ENCODE assay signal across 12 mouse cellular contexts in the genomic region with DNA sequence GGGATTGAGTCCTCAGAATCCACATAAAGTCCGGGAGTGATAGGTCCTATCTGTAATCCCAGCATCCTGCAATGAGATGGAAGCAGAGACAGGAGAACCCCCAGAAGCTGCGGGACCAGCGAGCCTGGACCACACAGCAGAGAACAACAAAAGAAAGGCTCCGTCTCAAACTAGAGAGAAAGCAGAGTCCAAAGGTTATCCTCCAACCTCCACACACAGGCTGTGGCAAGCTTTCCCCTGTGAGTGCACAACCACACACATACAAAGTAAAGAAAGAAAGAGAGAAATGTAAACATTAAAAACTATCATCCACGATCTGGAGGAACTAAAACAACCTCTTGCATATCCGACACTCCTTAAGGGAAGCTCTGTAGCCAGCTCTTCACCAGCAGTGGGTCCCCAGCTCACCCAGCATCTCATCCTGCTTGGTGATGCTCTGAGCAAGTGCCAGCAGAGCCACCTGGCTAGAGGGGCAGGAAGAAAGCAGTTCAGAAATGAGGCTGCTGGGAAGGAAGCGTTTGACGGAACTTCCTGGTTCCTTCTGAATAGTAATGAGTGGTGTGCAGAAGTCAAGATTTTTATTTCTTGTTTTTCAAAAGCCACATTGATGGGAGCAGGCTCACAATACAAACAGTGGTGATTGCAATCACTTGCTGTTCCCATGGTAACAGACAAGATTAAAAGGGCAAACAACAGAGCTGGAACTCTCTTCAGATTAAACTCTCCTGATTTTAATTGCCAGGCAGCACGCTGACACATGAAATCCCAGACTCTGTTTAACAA. TPM values are rescaled to one million over a fixed set of nuclear protein-coding genes. Genes with fewer than 3 reads are reported as not detected.
DNase-seq lines count a peak whose midpoint lies in the region; ATAC-seq lines count a peak whose summit lies in the region.
"Had no signal": no experiment of that assay in that cellular context is flagged by ENCODE, and none has a peak within 500 bp of the region (broad histone marks: within the 10 kb centered on the region; RNA-seq: fewer than 3 reads in every experiment).

No protein-coding gene starts in this region.

- no peak overlapping the region; the same call in 1 of the 2 replicates for H3K4me2 ChIP-seq in neural tube, embryonic 13.5 days
- H3K4me2 ChIP-seq in forebrain, embryonic 13.5 days: peak overlapping the region; percentile 6
- H3K4me2 ChIP-seq in midbrain, embryonic 11.5 days: no peak overlapping the region; the same call in 1 of the 2 replicates
- no peak overlapping the region for H3K4me2 ChIP-seq in heart, embryonic 12.5 days

- peaks cover 42% of the 10 kb centered on the region for H3K4me1 ChIP-seq in neural tube, embryonic 13.5 days (replicated peaks)
- peaks cover 50% of the 10 kb centered on the region for H3K4me1 ChIP-seq in forebrain, embryonic 13.5 days
- peaks cover 9% of the 10 kb centered on the region for H3K4me1 ChIP-seq in midbrain, embryonic 11.5 days (ENCODE audit: control insufficient read depth, insufficient read depth, low read length)
- peaks cover 16% of the 10 kb centered on the region; the same call in 1 of the 2 replicates for H3K4me1 ChIP-seq in heart, embryonic 12.5 days (replicated peaks)

- H3K9ac ChIP-seq in neural tube, embryonic 13.5 days: no peak overlapping the region; the same call in 1 of the 2 replicates
- H3K9ac ChIP-seq in forebrain, embryonic 13.5 days: no peak overlapping the region
- H3K9ac ChIP-seq in midbrain, embryonic 11.5 days (ENCODE audit: low read length): no peak overlapping the region
- no peak overlapping the region for H3K9ac ChIP-seq in heart, embryonic 12.5 days

- peak; percentile 33; the same call in 1 of the 2 replicates for ATAC-seq in neural tube, embryonic 13.5 days (ENCODE audit: low read depth)
- peak; percentile 59 for ATAC-seq in forebrain, embryonic 13.5 days
- peak; percentile 42; the same call in 1 of the 2 replicates for ATAC-seq in midbrain, embryonic 11.5 days (ENCODE audit: low FRiP score)
- no peak for ATAC-seq in heart, embryonic 12.5 days (ENCODE audit: insufficient number of reproducible peaks, low FRiP score)

- 62% methylated on average over 9 of the region's 9 CpGs for WGBS in neural tube, embryonic 13.5 days
- 33% methylated on average over 9 of the region's 9 CpGs for whole genome bisulfite sequencing in forebrain, embryonic 13.5 days
- 46% methylated on average over 9 of the region's 9 CpGs for WGBS in midbrain, embryonic 11.5 days
- WGBS in heart, embryonic 12.5 days: 64% methylated on average over 9 of the region's 9 CpGs

- no peak overlapping the region for H3K4me3 ChIP-seq in neural tube, embryonic 13.5 days
- H3K4me3 ChIP-seq in forebrain, embryonic 13.5 days: no peak overlapping the region
- H3K4me3 ChIP-seq in midbrain, embryonic 11.5 days (ENCODE audit: low read depth, low read length): no peak overlapping the region
- no peak overlapping the region for H3K4me3 ChIP-seq in heart, embryonic 12.5 days

- H3K27ac ChIP-seq in neural tube, embryonic 13.5 days (replicated peaks): peak overlapping the region; percentile 65
- H3K27ac ChIP-seq in forebrain, embryonic 13.5 days: peak overlapping the region; percentile 66
- H3K27ac ChIP-seq in midbrain, embryonic 11.5 days (ENCODE audit: low read depth, low read length): 0 out of 2 replicates have a peak overlapping the region, but pooled peaks have one; percentile 33
- H3K27ac ChIP-seq in heart, embryonic 12.5 days (ENCODE audit: poor library complexity, severe bottlenecking): no peak overlapping the region

- no peaks in the 10 kb centered on the region for H3K36me3 ChIP-seq in neural tube, embryonic 13.5 days
- H3K36me3 ChIP-seq in forebrain, embryonic 13.5 days (ENCODE audit: poor library complexity, severe bottlenecking): no peaks in the 10 kb centered on the region
- H3K36me3 ChIP-seq in midbrain, embryonic 11.5 days (ENCODE audit: control insufficient read depth, insufficient read depth, low read length): no peaks in the 10 kb centered on the region
- H3K36me3 ChIP-seq in heart, embryonic 12.5 days: no peaks in the 10 kb centered on the region
- H3K36me3 ChIP-seq: G1E had no signal

- DNase-seq in neural tube, embryonic 10.5 days (ENCODE audit: extremely low spot score, low spot score): no peak
- DNase-seq in midbrain, embryonic 11.5 days (ENCODE audit: low spot score, missing footprints): peak; percentile 88
- no peak for DNase-seq in yolk sac, embryonic 10.5 days (ENCODE audit: low spot score)
- DNase-seq in cerebellum, adult 11 months: no peak
- DNase-seq: cerebellum, adult 11-12 months; gastrocnemius, postnatal 36 days; heart, postnatal 14 days had no signal

- H3K27me3 ChIP-seq in neural tube, embryonic 13.5 days: no peaks in the 10 kb centered on the region
- no peaks in the 10 kb centered on the region for H3K27me3 ChIP-seq in forebrain, embryonic 13.5 days
- no peaks in the 10 kb centered on the region for H3K27me3 ChIP-seq in midbrain, embryonic 11.5 days (ENCODE audit: control insufficient read depth, insufficient read depth, low read length)
- peaks cover 3% of the 10 kb centered on the region; the same call in 1 of the 2 replicates for H3K27me3 ChIP-seq in heart, embryonic 12.5 days (replicated peaks)

- H3K9me3 ChIP-seq in neural tube, embryonic 13.5 days: no peaks in the 10 kb centered on the region
- no peaks in the 10 kb centered on the region for H3K9me3 ChIP-seq in forebrain, embryonic 13.5 days (replicated peaks)
- H3K9me3 ChIP-seq in midbrain, embryonic 11.5 days (ENCODE audit: control insufficient read depth, low read length): no peaks in the 10 kb centered on the region
- H3K9me3 ChIP-seq in heart, embryonic 12.5 days (replicated peaks): no peaks in the 10 kb centered on the region

RNA-seq across cellular contexts. Expression of gene Aipl1, which starts 26.2 kb away (rescaled TPM):
- 0.32 and 0.39 TPM in 2 replicates for polyA plus RNA-seq in neural tube, embryonic 13.5 days (2015; fragmentation: Nextera tagmentation; extraction: Ambion mirVana)
- polyA plus RNA-seq in forebrain, embryonic 13.5 days (2015; fragmentation: Nextera tagmentation; extraction: Ambion mirVana): 0.23 and 0.31 TPM in 2 replicates
- polyA plus RNA-seq in midbrain, embryonic 11.5 days (2014; fragmentation: Nextera tagmentation; extraction: Ambion mirVana): 0.15 and 0.44 TPM in 2 replicates
- polyA plus RNA-seq in heart, embryonic 12.5 days (2016; fragmentation: Nextera tagmentation; extraction: Ambion mirVana): 0.80 and 1.0 TPM in 2 replicates
- polyA plus RNA-seq: G1E; large intestine, adult 2 months had no signal

RNA-seq across cellular contexts. Expression of gene Pimreg, which starts 30.7 kb away (rescaled TPM):
- polyA plus RNA-seq in neural tube, embryonic 13.5 days (2015; fragmentation: Nextera tagmentation; extraction: Ambion mirVana): 31.2 and 37.8 TPM in 2 replicates
- polyA plus RNA-seq in forebrain, embryonic 13.5 days (2015; fragmentation: Nextera tagmentation; extraction: Ambion mirVana): 155 and 171 TPM in 2 replicates
- polyA plus RNA-seq in midbrain, embryonic 11.5 days (2014; fragmentation: Nextera tagmentation; extraction: Ambion mirVana): 201 and 214 TPM in 2 replicates
- 90.6 and 92.7 TPM in 2 replicates for polyA plus RNA-seq in heart, embryonic 12.5 days (2016; fragmentation: Nextera tagmentation; extraction: Ambion mirVana)
- polyA plus RNA-seq: G1E had no signal
